Mouse (Mus musculus) kidney, adult 9 months (tissue): ENCODE data around the gene Gm14288.
"Not testable (repeated sequence)": the region's sequence is repeated elsewhere in the genome, so short reads cannot be mapped to it uniquely, and the experiment has no call there.

Experiments
- DNase-seq: peaks from one replicate; pipeline ENCODE4 v3.0.0; 2022

Gm14288 gene

GRCm38 (mm10) chr2:175800993-175801392 lies at the start of gene Gm14288:
Gene Gm14288, minus strand, starts transcription at chr2:175801093.
- DNase-seq = not testable (repeated sequence)

GRCm38 (mm10) chr2:175741237-175741636 lies 59.7 kb downstream of the Gm14288 start, which contains the start of gene Gm2007:
Gene Gm2007, plus strand, starts transcription at chr2:175741537.
- DNase-seq = not testable (repeated sequence)
